Mouse (Mus musculus) heart, postnatal 10 days (tissue): ENCODE results near the gene Gm5741. TPM values are rescaled to one million over a fixed set of nuclear protein-coding genes. Genes with fewer than 3 reads are reported as not detected.
"Not testable (repeated sequence)": the region's sequence is repeated elsewhere in the genome, so short reads cannot be mapped to it uniquely, and the experiment has no call there.

Source experiments
- DNase-seq, 2 experiments: peaks; one replicate each; pipeline ENCODE4 v3.0.0; 2021
- intact Hi-C: fragments of 180-260 bp; cut with DNase I; formaldehyde crosslinking; loops from one replicate; pipeline ENCODE4 v1.15.1; 2025
- total RNA-seq, 2 experiments: library from RNA; stranded (reverse); gene quantifications; 2 replicates each; pipeline ENCODE4 v1.2.3; 2021

Gene Gm5741
- total RNA-seq = not detected

DNA sequence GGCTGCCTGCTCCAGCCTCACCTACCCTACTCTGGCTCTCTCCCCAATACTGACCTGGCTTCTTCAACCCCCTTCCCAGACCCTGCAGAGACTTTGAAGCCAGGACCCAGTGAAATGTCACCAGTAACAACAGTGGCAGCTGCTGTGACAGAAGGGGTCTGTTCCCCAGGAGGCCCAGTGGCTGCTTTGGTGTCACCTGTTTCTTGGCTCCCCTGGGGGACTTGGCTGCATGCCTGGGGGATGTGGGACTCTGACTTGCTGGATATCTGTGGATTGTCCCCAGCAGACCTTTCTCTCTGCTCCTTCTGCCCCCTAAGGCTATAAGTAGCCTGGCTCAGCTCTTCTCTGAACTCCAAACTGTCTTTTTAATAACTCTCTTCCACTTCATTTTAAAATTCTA, at the start of gene Gm5741:
Gm5741 (minus strand) TSS at position 1 of the 400 bp plus-strand sequence.
- intact Hi-C loops = no loop called here
- no peak for DNase-seq

DNA sequence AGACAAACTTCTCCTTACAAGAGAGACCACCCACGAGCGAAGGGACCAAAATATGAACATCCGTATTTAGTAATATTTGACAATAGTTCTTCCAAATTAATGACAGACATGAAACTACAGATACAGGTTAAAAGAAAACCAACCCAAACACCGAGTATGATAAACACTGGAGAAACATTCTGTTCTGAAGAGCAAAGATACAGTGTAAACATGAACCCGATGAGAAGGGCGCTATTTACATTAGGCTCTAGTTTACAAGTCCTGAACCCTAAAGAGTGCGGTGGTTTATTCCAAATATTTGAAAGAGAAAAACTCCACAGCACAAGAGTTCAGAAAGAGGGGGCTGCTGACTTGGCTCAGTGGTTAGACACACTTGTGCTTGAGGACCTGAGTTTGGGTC, 49.2 kb upstream of the Gm5741 start:
- intact Hi-C loops = no loop called here
- no peak for DNase-seq

DNA sequence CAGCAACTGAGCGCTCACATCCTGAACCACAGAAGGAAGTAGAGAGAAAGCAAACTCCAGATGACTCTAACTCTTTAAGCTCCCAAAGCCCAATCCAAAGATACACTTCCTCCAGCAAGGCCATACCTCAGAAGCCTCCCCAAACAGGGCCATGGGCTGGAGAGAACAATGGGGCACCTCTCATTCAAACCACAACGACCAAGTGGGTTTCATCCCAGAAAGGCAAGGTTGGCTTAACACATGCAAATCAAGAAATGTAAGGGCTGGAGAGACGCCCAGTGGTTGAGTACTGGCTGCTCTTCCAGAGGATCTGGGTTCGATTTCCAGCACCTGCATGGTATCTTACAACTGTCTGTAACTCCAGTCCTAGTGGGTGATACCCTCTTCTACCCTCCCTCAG, 47.7 kb upstream of the Gm5741 start:
- intact Hi-C loops = no loop called here
- no peak for DNase-seq

DNA sequence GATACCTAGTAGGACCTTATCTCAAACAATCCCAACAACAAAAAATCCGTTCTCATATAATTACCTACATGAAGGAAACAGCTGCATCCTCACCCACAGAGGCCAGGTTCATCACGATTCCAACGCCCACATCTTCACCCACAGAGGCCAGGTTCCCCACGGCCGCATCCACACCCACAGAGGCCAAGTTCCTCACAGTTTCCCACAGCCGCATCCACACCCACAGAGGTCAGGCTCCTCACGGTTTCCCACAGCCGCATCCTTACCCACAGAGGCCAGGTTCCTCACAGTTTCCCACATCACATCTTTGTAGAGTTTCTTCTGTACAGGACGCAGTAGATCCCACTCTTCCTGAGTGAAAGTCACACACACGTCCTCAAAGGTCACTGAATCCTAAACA, 45.5 kb upstream of the Gm5741 start:
- intact Hi-C loops = no loop called here
- DNase-seq = no peak

DNA sequence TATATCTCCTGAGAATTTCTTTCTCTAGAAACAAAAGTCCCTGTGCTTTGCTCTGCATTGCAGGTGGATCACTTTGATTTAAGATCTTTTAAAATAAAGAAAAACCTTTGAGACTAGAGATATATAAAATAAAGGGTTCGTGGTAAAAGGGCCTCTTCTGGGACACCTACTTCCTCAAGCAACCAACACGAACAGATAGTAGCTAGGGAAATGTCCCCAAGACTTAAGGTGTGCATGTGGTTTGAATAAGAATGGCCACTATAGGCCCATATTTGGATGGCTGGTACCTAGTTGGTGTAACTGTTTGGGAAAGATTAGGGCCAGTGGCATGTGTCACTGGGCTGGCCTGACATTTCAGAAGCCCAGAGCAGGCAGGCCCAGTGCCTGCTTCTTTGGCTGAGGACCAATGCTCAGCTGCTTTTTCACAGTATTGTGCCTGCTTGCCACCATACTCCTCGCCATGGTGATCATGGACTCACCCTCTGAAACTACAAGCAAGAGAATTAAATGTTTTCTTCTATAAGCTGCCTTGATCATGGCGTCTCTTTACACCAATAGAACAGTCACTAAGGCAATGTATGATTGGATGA, 32.4 kb upstream of the Gm5741 start:
- intact Hi-C loops = no loop called here
- DNase-seq = no peak

DNA sequence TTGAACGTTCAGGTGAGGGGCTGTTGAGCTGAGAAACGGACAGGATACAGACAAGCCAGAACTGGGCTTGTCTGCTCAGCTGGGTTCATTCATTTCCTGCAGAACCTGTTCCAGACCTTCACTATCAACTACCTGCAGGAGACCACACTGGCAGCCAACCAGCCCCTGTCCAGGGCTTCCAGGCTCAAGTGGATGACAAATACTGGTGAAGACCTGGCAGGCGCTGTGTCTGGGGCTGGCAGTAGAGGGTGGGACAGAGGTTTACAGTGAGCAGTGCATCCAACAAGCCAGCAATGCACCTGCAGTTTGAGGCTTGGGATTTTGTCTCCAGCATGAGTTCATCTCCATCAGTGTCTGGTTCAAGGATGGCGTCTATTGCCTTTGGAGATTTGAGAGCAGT, 29.1 kb upstream of the Gm5741 start:
- DNase-seq = no peak
- intact Hi-C loops = no loop called here

DNA sequence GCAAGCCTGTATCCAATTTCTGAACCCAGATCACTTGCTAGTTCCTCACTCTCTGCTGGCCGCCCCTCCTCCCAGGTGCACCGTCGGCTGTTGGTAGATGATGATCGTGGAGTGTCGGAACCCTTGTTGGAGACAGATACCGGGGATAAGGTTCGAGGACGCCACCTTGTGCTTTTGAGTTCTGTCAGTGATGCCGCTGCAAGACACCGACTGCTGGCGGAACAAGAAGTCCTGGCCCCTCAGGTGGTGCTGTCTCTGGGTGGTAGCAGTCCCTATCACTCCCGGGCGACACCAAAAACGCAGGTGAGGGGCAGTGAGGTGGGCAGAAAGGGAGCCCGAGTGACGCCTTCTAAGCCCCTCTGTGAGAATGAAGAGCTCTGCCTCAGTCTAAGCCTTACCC, 28.4 kb upstream of the Gm5741 start:
- intact Hi-C loops = no loop called here
- DNase-seq = no peak

DNA sequence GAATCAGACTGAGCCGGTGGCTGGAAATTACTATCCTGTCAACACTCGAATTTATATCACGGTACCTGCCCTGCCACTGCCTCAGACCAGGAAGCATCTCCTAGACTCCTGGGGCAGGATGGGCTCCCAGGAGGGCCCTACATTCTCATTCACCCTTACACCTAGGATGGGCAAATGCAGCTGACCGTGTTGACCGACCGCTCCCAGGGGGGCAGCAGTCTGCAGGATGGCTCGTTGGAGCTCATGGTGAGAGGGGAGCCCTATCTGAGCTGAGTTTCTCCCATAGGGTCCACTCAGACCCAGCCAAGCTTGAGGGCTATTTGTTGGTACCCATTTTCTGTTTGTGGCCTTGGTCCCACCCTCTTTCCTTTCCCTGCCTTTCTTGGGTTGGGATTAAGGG, 27.8 kb upstream of the Gm5741 start:
- intact Hi-C loops = no loop called here
- DNase-seq = no peak

DNA sequence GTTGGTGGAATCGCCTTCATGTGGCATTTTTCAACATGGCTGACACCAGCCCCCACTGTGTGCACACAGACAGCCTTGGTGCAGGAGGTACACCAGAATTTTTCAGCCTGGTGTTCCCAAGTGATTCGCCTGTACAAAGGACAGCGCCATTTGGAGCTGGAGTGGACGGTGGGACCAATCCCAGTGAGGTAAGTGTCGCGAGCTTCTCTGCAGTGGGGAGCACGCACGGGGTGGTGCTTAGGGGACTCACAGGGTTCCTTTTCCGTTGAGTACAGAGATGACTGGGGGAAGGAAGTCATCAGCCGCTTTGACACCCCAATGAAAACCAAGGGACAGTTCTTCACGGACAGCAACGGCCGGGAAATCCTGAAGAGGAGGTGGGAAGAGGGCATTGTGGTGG, 27.3 kb upstream of the Gm5741 start:
- DNase-seq = no peak

DNA sequence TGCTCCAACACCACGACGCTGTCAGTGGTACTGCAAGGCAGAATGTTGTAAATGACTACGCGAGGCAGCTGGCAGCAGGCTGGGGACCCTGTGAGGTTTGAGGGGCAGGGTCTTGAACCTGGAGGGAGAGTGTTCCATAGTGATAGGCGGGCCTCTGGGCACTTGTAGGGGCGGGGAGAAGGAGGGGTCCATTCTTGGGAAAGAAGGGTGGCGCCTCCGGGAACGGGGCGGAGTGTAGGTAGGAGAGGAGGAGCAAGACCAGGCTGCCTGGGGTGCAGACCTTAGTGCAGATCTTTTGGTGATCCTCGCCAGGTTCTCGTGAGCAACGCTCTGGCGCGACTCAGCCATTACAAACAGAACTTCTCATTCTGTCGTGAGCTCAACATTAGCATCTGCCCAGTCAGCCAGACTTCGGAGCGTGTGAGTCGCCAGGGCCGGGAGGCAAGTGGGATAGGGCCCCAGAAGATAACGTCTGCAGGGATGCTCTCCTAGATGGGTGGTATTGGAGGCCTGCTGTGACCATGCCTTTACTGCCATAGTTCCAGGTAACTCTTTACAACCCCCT, 23.8 kb upstream of the Gm5741 start:
- DNase-seq = no peak
- intact Hi-C loops = no loop called here

More for the DNA sequence above, 27.3 kb upstream of the Gm5741 start:
- intact Hi-C loops = no loop called here

DNA sequence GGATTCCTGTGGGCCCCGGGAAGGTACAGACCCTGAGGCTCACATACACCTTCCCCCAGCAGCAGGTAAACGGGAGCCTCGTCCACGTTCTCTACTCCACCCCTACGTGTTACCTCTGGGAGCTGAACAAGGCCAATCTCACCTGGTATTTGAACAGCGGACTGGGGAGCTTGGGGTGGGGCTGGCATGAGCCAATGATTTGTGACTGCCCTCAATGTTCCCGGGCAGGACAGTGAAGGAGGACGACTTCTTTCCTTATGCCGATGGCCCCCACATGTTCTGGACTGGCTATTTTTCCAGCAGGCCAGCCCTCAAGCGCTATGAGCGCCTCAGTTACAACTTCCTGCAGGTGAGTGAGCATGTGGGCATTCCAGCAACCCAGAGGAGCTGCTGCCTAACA, 23.1 kb upstream of the Gm5741 start:
- DNase-seq = no peak
- intact Hi-C loops = no loop called here

DNA sequence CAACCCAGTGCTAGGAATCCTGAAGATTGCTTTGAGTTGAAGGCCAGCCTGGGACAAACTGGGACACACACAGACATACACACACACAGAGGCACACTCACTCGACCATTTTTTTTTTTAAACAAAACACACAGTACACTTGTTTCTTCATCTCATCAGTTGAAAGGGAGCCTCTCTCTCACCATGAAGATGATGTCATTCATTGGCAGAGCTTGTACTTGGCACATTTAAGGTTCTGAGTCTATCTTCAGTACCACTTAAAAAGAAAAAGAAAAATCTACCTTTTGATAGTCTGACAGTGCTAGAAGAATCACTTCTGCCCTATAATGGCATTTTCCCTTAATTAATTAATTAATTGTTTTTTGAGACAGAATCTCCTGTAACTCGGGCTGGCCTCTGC, 21.0 kb upstream of the Gm5741 start:
- DNase-seq = no peak
- intact Hi-C loops = no loop called here

DNA sequence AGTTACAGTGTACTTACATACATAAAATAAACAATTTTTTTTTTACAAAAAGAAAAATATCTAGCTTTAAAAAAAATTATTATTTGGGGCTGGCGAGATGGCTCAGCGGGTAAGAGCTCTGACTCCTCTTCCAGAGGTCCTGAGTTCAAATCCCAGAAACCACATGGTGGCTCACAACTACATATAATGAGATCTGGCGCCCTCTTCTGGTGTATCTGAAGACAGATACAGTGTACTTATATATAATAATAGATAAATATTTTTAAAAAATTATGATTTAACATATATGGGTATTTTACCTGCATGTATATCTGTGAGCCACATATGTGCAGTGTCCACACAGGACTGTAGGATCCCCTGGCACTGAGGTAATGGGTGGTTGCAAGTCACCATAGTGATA, 18.5 kb upstream of the Gm5741 start:
- no peak for DNase-seq
- intact Hi-C loops = no loop called here

DNA sequence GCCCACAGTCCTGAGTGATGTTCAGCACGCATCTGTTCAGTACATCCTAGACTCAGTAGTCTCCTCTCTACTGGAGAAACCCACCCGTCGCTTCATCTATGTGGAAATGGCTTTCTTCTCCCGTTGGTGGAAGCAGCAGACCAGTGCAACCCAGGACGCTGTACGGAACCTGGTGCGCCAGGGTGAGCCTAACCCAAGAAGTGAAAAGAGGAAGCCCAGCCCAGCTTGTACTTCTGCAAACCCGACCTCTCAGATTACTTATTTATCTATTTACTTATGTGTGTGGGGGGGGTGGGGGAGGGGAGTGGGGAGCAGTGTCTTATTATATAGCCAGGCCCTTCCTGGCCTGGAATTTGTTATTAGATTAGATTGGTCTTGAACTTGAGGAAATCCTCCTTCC, 16.9 kb upstream of the Gm5741 start:
- intact Hi-C loops = loop anchor here (5.0 kb wide), 2 partner anchors 213 to 323 kb away; partner anchors contain the start of genes Orc6 and Vps35
- DNase-seq = no peak

DNA sequence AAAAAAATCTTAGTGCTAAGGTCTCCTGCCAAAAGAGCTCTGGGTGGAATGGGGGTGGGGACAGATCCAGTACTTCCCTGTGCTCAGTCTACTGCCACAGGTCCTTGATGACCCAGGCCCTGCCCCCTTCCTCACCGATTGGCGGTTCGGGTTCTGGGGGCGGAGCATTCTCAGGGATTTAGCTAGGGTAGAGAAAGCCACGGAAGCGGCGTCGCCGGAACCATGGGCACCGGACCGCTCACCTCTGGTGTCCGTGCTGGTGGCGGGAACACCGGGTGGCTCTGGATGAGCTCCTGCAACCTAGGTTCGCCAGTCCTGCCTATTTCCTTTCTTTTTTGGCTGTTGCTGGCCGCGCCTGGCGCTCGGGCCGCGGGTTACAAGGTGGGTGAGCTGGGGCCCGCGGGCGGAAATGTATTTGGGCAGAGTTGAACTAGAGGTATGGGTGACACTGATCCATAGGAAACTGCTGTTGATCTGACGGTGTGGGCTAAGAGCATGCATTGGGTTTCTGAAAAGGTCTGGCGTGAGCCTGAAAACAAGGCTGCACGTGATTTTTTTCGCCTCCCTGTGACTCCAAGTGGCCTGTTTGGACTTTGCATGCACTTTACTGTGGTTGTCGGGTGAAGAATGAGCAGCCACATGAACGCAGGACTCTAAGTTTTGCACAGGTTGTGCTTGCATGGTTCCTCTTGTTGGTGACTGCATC, 15.5 kb upstream of the Gm5741 start, which contains the start of gene Man2b1:
Man2b1 (plus strand) TSS at position 163 of the 706 bp plus-strand sequence.
- intact Hi-C loops = loop anchor here (5.0 kb wide), 2 partner anchors 214 to 324 kb away; partner anchors contain the start of genes Orc6 and Vps35
- DNase-seq = peak; percentile 92 to 93

DNA sequence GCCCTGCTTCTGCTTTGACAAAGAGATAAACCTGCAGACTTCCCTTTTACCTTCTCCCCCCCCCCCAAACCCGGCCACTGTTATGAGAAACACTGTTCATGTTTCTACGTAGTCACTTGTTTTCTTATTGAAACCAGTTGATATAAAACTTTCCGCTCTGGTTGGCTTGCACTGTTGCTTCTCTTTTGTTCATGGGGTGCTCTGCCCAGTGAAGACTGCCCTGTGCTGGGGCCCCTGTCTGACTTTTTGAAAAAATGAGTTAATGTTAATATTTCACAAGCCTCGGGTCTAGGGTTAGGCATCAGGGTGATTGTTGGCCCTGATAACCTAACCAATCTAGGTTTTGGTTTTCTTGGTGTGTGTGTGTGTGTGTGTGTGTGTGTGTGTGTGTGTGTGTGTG, 14.4 kb upstream of the Gm5741 start:
- intact Hi-C loops = loop anchor here (5.0 kb wide), 2 partner anchors 215 to 325 kb away; partner anchors contain the start of genes Orc6 and Vps35
- DNase-seq = not testable (repeated sequence)

DNA sequence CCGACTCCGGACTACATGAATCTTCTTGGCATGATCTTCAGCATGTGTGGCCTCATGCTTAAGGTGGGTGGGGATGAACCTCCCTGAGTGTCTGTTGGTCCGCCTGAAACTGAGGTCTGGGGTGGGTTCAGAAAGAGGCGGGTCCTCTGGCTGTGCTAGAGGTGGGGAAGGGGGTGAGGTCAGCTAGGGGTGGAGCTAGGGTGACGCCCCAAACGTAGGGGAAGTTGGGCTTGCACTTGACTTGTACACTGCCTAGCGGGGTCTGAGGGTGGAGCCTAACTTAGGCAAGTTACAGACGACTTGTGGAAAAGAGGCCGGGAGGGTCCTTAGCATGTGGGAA, 13.4 kb upstream of the Gm5741 start, which contains the start of gene Wdr83:
Wdr83 (minus strand) TSS at position 91 of the 340 bp plus-strand sequence.
- intact Hi-C loops = loop anchor here (5.0 kb wide), 2 partner anchors 216 to 326 kb away; partner anchors contain the start of genes Orc6 and Vps35

DNA sequence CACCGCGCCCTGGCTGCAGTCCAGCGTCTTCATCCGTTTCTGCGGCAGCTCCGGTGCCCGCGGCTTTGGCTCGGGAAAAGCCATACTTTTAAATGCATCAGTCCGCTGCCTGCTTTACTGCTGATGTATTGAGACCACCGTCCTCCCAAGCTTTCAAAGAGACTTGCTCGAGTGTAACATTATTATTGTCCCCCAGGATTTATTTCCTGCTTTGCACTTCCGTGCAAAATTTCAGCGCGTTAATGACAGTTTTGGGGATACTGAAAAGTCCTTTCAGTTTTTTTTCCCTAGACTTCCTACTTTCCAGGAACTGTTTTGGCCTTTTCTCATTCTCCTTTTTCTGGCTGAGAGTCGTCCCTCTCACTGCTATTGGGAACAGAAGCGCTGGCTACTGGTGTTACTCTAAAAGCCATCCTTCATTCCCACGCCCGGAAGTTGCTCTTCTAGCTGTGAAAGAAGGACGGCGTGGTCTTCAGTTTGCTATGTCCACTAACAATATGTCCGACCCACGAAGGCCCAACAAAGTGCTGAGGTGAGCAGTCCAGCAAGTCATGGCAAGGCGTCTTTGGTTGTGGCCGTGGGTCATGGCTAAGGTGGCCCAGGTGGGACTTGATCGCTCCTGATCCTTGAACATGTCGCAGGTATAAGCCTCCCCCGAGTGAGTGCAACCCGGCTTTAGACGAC, 12.9 kb upstream of the Gm5741 start, which contains the start of gene Wdr83os:
Wdr83os (plus strand) TSS at position 209 of the 684 bp plus-strand sequence.
- peak; percentile 74 to 81 for DNase-seq
- intact Hi-C loops = loop anchor here (5.0 kb wide), 2 partner anchors 217 to 327 kb away; partner anchors contain the start of genes Orc6 and Vps35

More for the DNA sequence above, 13.4 kb upstream of the Gm5741 start, which contains the start of gene Wdr83:
- peak in 1 of 2 experiments; percentile 44 for DNase-seq

DNA sequence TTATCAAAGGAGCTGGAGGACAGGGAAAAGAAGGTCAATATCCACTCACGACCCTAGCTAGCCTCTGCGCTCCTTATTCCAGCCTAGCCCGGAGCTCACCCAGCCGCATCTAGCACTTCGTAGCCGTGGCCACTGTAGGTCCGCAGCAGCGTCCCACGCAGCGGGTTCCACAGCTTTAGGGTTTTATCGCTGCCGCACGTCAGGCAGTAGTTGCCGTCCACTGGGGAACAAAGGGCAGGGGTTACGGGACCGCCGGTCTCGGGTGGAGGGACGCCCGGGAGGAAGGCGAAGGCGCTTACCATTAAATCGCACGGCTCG, 12.4 kb upstream of the Gm5741 start:
- intact Hi-C loops = loop anchor here (5.0 kb wide), 2 partner anchors 217 to 327 kb away; partner anchors contain the start of genes Orc6 and Vps35
- DNase-seq = no peak

DNA sequence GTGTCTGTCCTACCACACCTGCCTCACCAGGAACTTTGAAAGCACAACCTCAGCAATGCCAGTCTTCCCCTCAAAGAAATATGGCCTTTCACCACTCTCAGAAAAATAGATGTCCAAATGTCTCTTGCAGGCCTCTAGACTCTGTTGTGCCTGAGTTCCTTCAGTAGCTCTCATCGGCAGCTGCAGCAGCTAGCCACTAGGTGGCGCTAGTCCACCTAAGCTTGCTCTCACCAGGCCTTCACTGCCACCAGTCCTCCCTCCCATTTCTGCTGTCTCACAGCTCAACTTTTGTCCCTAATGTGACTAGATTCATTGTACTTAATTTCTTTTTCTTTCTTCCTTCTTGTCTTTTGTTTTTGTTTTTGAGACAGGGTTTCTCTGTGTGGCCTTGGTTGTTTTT, 9.2 kb upstream of the Gm5741 start:
- peak; percentile 83 to 89 for DNase-seq
- intact Hi-C loops = loop anchor here (1.0 to 5.0 kb wide), 2 partner anchors 94 to 195 kb away; no protein-coding TSS in a partner anchor

DNA sequence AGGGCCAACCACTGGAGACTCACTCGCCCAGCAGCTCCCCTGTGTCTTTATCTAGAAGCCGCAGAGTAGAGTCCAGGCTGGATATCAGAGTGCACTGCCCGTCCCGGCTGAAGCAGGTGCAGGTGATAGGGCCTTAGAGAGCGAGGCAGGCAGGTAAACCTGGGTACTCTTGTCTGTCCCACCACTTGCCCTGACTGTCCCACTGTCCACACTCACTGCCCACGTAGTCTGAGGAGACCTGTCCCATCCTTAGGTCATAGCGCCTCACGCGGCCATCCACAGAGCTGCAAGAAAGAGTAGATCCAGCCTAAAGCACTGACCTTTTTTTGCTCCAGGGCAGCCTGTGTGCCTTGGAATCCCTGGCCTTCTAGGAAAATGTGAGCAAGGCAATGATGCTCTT, 8.2 kb upstream of the Gm5741 start:
- DNase-seq = peak; percentile 46 to 65
- intact Hi-C loops = loop anchor here (5.0 kb wide), 1 partner anchor 196 kb away; no protein-coding TSS in a partner anchor
